Mouse (Mus musculus): ENCODE results near the gene Fam83f. TPM values are rescaled to one million over a fixed set of nuclear protein-coding genes. Genes with fewer than 3 reads are reported as not detected.
A peak's percentile ranks its signal among the peaks of the same experiment; 100 is the strongest.
"Not testable (repeated sequence)": the region's sequence is repeated elsewhere in the genome, so short reads cannot be mapped to it uniquely, and the experiment has no call there.

The Fam83f gene
- polyA plus RNA-seq, 1 experiment from 2014 or later = 0.73 TPM

GRCm38 (mm10) chr15:80732266-80733030 lies 60.8 kb downstream of the Fam83f start:
- DNase-seq (ENCODE audit: low spot score) (peak; percentile 29), ATAC-seq (no peak)
- Histone ChIP-seq H3K27ac (ENCODE audit: low read length) (no peak overlapping the region), H3K9me3 (ENCODE audit: low read length) (no peaks in the 10 kb centered on the region), H3K36me3 (ENCODE audit: insufficient read depth, low read length) (no peaks in the 10 kb centered on the region), H3K27me3 (replicated peaks; ENCODE audit: insufficient read depth, low read length) (no peaks in the 10 kb centered on the region), H3K4me2 (replicated peaks; ENCODE audit: low read depth, low read length) (no peak overlapping the region), H3K4me3 (ENCODE audit: low read depth, low read length) (no peak overlapping the region), H3K9ac (replicated peaks; ENCODE audit: low read depth) (no peak overlapping the region), H3K4me1 (ENCODE audit: insufficient read depth, low read depth, low read length) (no peaks in the 10 kb centered on the region)
- 30% methylated on average over 4 of the region's 4 CpGs for WGBS
- TF ChIP-seq EP300 (IDR thresholded peaks at IDR 0.05) (no peak), CTCF (IDR thresholded peaks at IDR 0.05) (no peak)

- Histone ChIP-seq H3K36me3 (ENCODE audit: insufficient read depth, low read length) (no peaks in the 10 kb centered on the region), H3K4me2 (replicated peaks; ENCODE audit: low read depth, low read length) (no peak overlapping the region), H3K27ac (ENCODE audit: low read length) (no peak overlapping the region), H3K4me3 (ENCODE audit: low read depth, low read length) (no peak overlapping the region), H3K4me1 (ENCODE audit: insufficient read depth, low read depth, low read length) (no peaks in the 10 kb centered on the region), H3K9ac (replicated peaks; ENCODE audit: low read depth) (no peak overlapping the region), H3K9me3 (ENCODE audit: low read length) (no peaks in the 10 kb centered on the region), H3K27me3 (replicated peaks; ENCODE audit: insufficient read depth, low read length) (no peaks in the 10 kb centered on the region)
- TF ChIP-seq EP300 (IDR thresholded peaks at IDR 0.05) (no peak), CTCF (IDR thresholded peaks at IDR 0.05) (no peak)
- 82% methylated on average over 3 of the region's 3 CpGs for WGBS
- DNase-seq (ENCODE audit: low spot score) = no peak
- ATAC-seq = no peak
Measured at GRCm38 (mm10) chr15:80735300-80735699, 63.7 kb downstream of the Fam83f start.

GRCm38 (mm10) chr15:80735708-80736107 lies 64.1 kb downstream of the Fam83f start:
- H3K9me3 ChIP-seq (ENCODE audit: low read length); H3K27me3 ChIP-seq (replicated peaks; ENCODE audit: insufficient read depth, low read length); H3K4me2 ChIP-seq (replicated peaks; ENCODE audit: low read depth, low read length); H3K4me3 ChIP-seq (ENCODE audit: low read depth, low read length); DNase-seq (ENCODE audit: low spot score); H3K27ac ChIP-seq (ENCODE audit: low read length); H3K36me3 ChIP-seq (ENCODE audit: insufficient read depth, low read length); H3K9ac ChIP-seq (replicated peaks; ENCODE audit: low read depth); H3K4me1 ChIP-seq (ENCODE audit: insufficient read depth, low read depth, low read length); ATAC-seq: not testable (repeated sequence)
- WGBS = 81% methylated on average over 3 of the region's 4 CpGs

- Histone ChIP-seq H3K4me1 (ENCODE audit: insufficient read depth, low read depth, low read length) (no peaks in the 10 kb centered on the region), H3K9me3 (ENCODE audit: low read length) (no peaks in the 10 kb centered on the region), H3K4me3 (ENCODE audit: low read depth, low read length) (no peak overlapping the region), H3K36me3 (ENCODE audit: insufficient read depth, low read length) (no peaks in the 10 kb centered on the region), H3K9ac (replicated peaks; ENCODE audit: low read depth) (no peak overlapping the region), H3K27me3 (replicated peaks; ENCODE audit: insufficient read depth, low read length) (no peaks in the 10 kb centered on the region), H3K4me2 (replicated peaks; ENCODE audit: low read depth, low read length) (no peak overlapping the region), H3K27ac (ENCODE audit: low read length) (no peak overlapping the region)
- ATAC-seq (no peak), DNase-seq (ENCODE audit: low spot score) (no peak)
- TF ChIP-seq EP300 (IDR thresholded peaks at IDR 0.05) (no peak), CTCF (IDR thresholded peaks at IDR 0.05) (peak; percentile 31)
- WGBS = 46% methylated on average over 1 of the region's 1 CpGs
Measured at GRCm38 (mm10) chr15:80736553-80736952, 64.9 kb downstream of the Fam83f start.

- Histone ChIP-seq H3K4me1 (ENCODE audit: insufficient read depth, low read depth, low read length) (no peaks in the 10 kb centered on the region), H3K4me3 (ENCODE audit: low read depth, low read length) (no peak overlapping the region), H3K9me3 (ENCODE audit: low read length) (no peaks in the 10 kb centered on the region), H3K36me3 (ENCODE audit: insufficient read depth, low read length) (no peaks in the 10 kb centered on the region), H3K27me3 (replicated peaks; ENCODE audit: insufficient read depth, low read length) (no peaks in the 10 kb centered on the region), H3K27ac (ENCODE audit: low read length) (no peak overlapping the region), H3K9ac (replicated peaks; ENCODE audit: low read depth) (no peak overlapping the region), H3K4me2 (replicated peaks; ENCODE audit: low read depth, low read length) (no peak overlapping the region)
- WGBS = 94% methylated on average over 2 of the region's 2 CpGs
- ATAC-seq = no peak
- TF ChIP-seq EP300 (IDR thresholded peaks at IDR 0.05) (no peak), CTCF (IDR thresholded peaks at IDR 0.05) (no peak)
- DNase-seq (ENCODE audit: low spot score) = no peak
Measured at GRCm38 (mm10) chr15:80738244-80738643, 66.6 kb downstream of the Fam83f start.

- Histone ChIP-seq H3K27ac (ENCODE audit: low read length) (no peak overlapping the region), H3K9ac (replicated peaks; ENCODE audit: low read depth) (no peak overlapping the region), H3K9me3 (ENCODE audit: low read length) (no peaks in the 10 kb centered on the region), H3K4me3 (ENCODE audit: low read depth, low read length) (no peak overlapping the region), H3K27me3 (replicated peaks; ENCODE audit: insufficient read depth, low read length) (no peaks in the 10 kb centered on the region), H3K4me2 (replicated peaks; ENCODE audit: low read depth, low read length) (no peak overlapping the region), H3K4me1 (ENCODE audit: insufficient read depth, low read depth, low read length) (no peaks in the 10 kb centered on the region), H3K36me3 (ENCODE audit: insufficient read depth, low read length) (no peaks in the 10 kb centered on the region)
- no peak for TF ChIP-seq EP300 (IDR thresholded peaks at IDR 0.05)
- TF ChIP-seq CTCF (IDR thresholded peaks at IDR 0.05) = no peak
- ATAC-seq (no peak), DNase-seq (ENCODE audit: low spot score) (no peak)
- 90% methylated on average over 1 of the region's 1 CpGs for WGBS
Measured at GRCm38 (mm10) chr15:80739972-80740371, 68.3 kb downstream of the Fam83f start.

Measured in lung, postnatal 0 days (tissue).